Mouse (Mus musculus): Measurements from ENCODE around the gene Pcyt2.
"Not testable (repeated sequence)": the region's sequence is repeated elsewhere in the genome, so short reads cannot be mapped to it uniquely, and the experiment has no call there.

Gene Pcyt2

DNA sequence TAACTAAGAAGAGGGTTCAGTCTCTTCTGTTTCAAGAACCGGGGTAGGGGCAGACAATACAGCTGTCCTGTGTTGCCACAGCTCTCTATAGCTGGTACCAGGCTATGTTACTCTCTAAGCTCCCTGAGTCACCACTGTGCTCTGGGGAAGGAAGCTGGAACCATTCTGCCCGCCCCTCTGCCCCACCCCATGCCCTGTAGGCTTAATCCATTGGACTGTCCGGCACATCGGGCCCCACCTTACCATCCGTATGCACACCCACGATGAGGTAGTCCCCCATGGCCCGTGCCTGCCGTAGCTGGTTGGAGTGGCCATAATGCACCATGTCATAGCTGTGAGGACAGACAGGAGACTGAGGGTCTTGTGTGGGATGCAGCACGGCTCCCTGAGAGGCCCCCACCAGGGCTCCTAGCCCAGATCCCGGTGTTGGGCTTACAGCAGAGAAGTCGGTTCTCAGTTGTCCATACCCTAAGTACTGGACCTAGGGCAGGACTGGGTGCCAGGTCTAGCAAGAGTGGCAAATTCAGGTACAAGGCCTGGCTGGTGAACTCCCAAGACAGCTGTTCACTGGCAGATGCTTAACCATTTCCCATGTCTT lies 2.0 kb downstream of the Pcyt2 start:
- DNase-seq (ENCODE audit: low spot score) = no peak

DNA sequence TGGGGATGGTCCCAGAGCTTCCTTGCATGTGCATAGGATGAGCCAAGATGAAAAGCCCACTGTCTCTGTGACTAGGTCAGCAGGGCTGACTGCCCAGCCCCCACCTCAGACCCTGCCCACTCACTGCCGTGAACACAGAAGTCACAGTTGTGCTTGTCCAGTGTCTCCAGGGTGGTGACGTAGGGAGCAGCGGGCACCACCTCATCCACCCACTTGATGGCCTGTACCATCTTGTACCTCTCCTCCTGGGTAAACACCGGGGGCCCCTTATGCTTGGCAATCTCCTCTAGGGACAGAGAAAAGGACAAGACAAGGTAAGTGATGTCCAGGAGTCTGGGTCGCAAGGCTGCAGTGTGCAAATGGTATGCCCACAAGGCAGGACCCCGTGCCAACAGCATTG lies 2.6 kb downstream of the Pcyt2 start:
- DNase-seq (ENCODE audit: low spot score) = no peak

GRCm38 (mm10) chr11:120613976-120614375 lies 3.8 kb downstream of the Pcyt2 start:
- DNase-seq (ENCODE audit: low spot score) = no peak

- DNase-seq (ENCODE audit: low spot score) = no peak
Measured at GRCm38 (mm10) chr11:120613481-120613972, 4.2 kb downstream of the Pcyt2 start.

- no peak for DNase-seq (ENCODE audit: low spot score)
Measured at GRCm38 (mm10) chr11:120612763-120613162, 5.0 kb downstream of the Pcyt2 start.

- DNase-seq (ENCODE audit: low spot score) = no peak
Measured at GRCm38 (mm10) chr11:120610477-120611046, 7.2 kb downstream of the Pcyt2 start.

- no peak for DNase-seq (ENCODE audit: low spot score)
Measured at GRCm38 (mm10) chr11:120609250-120609649, 8.5 kb downstream of the Pcyt2 start.

DNA sequence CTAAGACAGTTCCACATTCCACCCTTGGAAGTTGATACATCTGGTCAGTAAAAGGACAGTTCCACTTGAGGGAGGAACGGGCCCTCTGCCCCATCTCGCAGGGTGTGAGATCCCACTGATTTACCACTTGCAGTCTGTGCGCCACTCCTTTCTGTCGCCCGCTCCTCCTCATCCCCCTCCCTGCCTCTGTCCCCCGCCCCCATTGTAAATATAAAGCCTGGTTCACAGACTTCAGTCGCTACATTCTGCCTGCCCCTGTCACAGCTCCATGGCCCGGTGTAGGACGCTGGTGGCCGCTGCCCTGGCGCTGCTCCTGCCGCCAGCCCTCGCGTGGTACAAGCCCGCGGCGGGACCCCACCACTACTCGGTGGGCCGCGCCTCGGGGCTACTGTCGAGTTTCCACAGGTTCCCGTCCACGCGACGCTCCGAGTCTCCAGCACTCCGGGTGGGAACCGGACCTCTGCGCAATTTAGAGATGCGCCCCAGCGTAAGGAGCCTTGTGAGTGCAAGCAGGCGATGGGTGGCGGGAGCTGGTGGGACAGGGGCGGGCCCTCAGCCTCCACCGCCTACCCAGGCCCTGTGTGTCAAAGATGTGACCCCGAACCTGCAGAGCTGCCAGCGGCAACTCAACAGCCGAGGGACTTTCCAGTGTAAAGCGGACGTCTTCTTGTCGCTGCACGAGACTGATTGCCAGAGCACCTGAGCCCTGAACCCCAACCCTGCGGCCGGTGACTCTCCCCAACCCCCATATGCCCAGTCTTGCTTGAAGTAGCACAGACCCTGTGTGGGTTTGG lies 9.3 kb downstream of the Pcyt2 start, which contains the start of gene Npb:
TSS of gene Npb (plus strand) at position 237 of the 794 bp plus-strand sequence.
- DNase-seq (ENCODE audit: low spot score) = no peak

DNA sequence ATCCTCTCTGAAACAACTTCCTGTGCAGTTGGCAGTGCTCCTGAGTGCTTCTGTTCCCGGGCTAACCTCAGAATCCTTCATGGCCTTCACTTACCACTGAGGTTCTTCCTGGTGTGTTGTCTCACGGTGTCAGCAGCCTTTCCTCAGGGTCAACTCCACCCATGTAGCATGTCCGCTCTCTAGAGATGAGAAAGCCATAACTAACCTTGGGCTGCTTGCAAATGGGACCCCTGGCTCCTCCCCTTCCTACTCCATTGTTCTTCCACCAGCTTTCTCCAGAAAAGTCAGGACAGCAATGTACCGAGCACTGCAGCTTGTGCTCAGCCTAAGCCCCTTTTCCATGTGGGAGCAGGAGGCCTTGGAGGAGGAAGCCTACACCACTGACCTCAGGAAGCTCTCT lies 11.0 kb downstream of the Pcyt2 start:
- DNase-seq (ENCODE audit: low spot score) = no peak

- no peak for DNase-seq (ENCODE audit: low spot score)
Measured at GRCm38 (mm10) chr11:120605667-120606066, 12.1 kb downstream of the Pcyt2 start.

DNA sequence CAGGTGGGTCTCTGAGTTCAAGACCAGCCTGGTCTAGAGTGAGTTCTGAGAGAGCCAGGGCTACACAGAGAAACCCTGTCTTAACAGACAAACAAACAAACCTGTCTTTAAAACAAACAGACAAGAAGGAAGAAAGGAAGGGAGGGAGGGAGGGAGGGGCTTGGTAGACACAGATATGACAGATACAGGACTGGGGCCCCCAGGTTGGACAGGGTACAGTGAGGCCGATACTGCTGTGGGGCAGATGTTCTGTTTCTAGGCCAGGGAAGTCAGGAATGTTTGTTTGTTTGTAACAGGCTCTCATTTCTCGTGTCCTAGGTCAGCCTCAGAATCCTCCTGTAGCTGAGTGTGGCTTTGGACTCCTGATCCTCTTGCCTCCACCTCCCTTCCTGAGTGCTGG lies 14.2 kb downstream of the Pcyt2 start:
- no peak for DNase-seq (ENCODE audit: low spot score)

DNA sequence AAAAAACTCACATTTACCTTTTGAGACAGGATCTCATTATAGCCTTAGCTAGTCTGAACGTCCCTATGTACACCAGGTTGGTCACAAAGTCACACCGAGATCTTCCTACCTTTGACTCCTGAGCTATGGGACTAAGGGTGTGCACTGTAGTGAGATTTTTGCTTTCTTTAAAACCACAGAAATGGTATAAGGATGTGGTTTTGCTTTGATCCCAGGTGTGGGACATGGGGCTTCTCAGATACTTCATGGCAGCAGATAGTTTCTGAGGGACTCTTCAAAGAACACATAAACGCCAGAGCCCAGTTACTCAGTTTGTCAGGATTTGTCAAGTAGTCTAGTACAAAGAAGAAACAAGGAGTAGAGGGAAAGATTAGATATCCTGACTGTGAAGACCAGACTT lies 17.0 kb downstream of the Pcyt2 start:
- DNase-seq (ENCODE audit: low spot score) = no peak

- no peak for DNase-seq (ENCODE audit: low spot score)
Measured at GRCm38 (mm10) chr11:120598990-120599549, 18.7 kb downstream of the Pcyt2 start.

DNA sequence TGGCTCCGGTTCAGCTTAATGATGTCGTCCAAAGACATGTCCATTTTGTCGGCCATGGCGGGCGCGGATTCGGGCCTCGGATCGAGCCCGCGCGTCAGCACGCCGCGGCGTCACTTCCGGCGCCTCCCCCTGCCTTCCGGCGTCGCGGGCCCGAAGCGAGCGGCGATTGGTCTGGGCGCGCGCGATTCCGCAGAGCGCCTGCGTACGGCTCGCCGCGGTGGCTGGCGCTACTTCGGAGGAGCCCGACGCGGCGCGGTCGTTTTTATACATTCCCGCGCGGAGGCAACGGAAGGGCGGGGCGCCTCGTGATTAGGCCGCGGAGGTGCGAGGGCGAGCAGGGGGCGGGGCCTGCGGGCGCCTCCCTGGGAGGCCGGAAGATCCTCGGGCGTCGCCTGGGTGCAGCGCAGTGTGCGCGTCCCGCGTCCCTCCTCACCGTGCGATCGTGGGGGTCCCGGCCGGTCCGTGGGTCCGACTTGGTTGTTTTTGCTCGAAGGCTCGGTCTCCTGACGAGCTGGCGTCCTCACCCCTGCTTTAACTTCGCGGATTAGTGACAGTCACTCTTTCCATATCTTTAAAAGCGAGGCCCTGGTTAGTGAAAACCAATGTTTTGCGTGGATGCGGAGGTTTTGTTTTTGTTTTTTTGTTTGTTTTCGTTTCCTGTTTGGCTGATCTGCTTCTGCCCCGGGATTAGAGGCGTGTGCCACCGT lies 19.3 kb downstream of the Pcyt2 start, which contains the start of the genes Alyref and Anapc11:
TSS of gene Alyref (minus strand) at position 83 of the 707 bp plus-strand sequence.
TSS of gene Anapc11 (plus strand) at position 139 of the 707 bp plus-strand sequence.
- DNase-seq (ENCODE audit: low spot score) = peak; percentile 50

GRCm38 (mm10) chr11:120597240-120598235 lies 20.2 kb downstream of the Pcyt2 start:
- no peak for DNase-seq (ENCODE audit: low spot score)

DNA sequence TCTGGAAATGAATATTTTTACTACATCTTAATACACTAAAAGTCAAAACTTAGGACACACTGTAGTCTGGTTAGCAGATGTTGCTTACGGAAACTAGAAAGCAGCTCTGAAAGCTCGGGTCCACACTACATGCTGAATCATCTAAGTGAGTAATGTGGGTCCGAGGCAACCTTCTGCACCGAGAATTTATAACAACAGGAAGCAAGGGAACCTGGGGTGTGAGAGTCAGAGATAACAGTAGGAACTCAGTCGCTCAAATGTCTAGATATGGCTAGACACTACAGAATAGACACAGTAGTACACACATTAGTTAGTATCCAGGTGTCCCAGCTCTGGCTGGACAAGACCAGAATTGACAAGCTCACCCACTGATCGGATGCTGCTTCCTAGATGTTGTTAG lies 29.2 kb downstream of the Pcyt2 start:
- DNase-seq (ENCODE audit: low spot score) = no peak

GRCm38 (mm10) chr11:120583937-120584336 lies 33.8 kb downstream of the Pcyt2 start:
- no peak for DNase-seq (ENCODE audit: low spot score)

DNA sequence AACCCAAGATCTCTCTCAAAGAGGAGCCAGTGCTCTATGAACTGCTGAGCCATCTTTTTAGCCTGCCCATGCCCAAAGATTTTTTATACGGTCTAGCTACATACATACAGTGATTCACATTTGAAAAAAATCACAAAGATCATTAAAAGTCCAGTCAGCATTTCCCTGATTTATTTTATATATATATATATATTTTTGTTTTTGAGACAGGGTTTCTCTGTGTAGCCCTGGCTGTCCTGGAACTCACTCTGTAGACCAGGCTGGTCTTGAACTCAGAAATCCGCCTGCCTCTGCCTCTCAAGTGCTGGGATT lies 34.8 kb downstream of the Pcyt2 start:
- DNase-seq (ENCODE audit: low spot score) = not testable (repeated sequence)

DNA sequence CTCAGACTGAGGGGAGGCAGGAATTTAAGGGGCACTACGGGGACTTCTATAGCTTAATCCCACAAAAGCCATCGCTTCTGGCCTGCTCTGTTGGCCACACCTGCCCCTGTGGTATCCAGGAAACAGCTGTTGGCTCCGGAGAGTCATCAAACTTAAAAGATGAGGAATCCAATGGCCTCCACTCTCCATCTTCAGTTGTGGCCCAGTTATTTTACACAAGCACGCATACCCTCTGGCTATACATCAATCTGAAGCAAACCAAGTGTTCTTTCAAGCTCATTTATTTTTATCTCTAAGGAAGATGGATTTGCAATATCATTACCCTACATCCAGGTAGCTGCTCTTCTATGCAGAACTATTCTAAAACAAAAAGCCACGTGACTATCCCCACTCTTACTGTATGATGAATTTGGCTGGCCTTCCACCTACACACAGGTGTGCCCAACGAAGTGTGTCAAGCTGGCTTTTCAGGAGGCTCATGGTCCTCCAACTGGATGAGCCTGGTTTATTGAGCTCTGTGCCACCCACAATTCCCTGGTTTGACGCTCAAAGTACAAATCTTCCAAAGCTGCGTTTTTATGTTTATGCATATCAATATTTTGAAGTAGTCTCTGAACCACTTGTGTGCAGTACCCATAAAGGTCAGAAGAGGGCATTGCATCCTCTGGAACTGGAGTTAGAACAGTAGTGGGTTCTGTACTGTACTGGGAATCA lies 35.3 kb downstream of the Pcyt2 start:
- no peak for DNase-seq (ENCODE audit: low spot score)

Data from layer of hippocampus, adult 9-10 months (tissue).